Mouse (Mus musculus) forebrain, embryonic 14.5 days (tissue): ENCODE results near the gene Pced1b. TPM values are rescaled to one million over a fixed set of nuclear protein-coding genes. Genes with fewer than 3 reads are reported as not detected.

ENCODE experiments used
- ATAC-seq: fragments of 200-750 bp; cut with Nextera tagmentation; 2 replicates; pipeline ENCODE4 v1.8.0; 2017; ENCODE audit warnings: mild to moderate bottlenecking, moderate library complexity
- DNase-seq: peaks from one replicate; pipeline ENCODE4 v3.0.0-alpha.2; 2015; ENCODE audit warnings: low spot score
- H3K27ac ChIP-seq: fragments of 300-500 bp; sonication (generic); 2 replicates; pipeline ENCODE4 v1.5.1; 2014; ENCODE audit warnings: low read depth, mild to moderate bottlenecking, control low read depth, low read length, moderate library complexity
- H3K27me3 ChIP-seq: fragments of 300-500 bp; sonication (generic); replicated peaks from 2 replicates; pipeline ENCODE4 v1.6.1; 2014; ENCODE audit warnings: low read length, control low read depth, mixed read lengths; ENCODE audit not compliant: control insufficient read depth, insufficient read depth
- H3K36me3 ChIP-seq: fragments of 300-500 bp; sonication (generic); 2 replicates; pipeline ENCODE4 v1.6.1; 2014; ENCODE audit warnings: low read length, control low read depth; ENCODE audit not compliant: control insufficient read depth, insufficient read depth
- H3K4me1 ChIP-seq: fragments of 300-500 bp; sonication (generic); 2 replicates; pipeline ENCODE4 v1.6.1; 2014; ENCODE audit warnings: antibody characterized with exemption, low read length, control low read depth; ENCODE audit not compliant: control insufficient read depth, insufficient read depth
- H3K4me2 ChIP-seq: fragments of 300-500 bp; sonication (generic); 2 replicates; pipeline ENCODE4 v1.6.1; 2014; ENCODE audit warnings: mild to moderate bottlenecking, control low read depth, low read length
- H3K4me3 ChIP-seq: fragments of 300-500 bp; sonication (generic); 2 replicates; pipeline ENCODE4 v1.5.1; 2014; ENCODE audit warnings: low read depth, low read length, control low read depth
- H3K9ac ChIP-seq: fragments of 300-500 bp; sonication (generic); 2 replicates; pipeline ENCODE4 v1.6.1; 2014; ENCODE audit warnings: mild to moderate bottlenecking, low read length, control low read depth, moderate library complexity
- H3K9me3 ChIP-seq: fragments of 300-500 bp; sonication (generic); replicated peaks from 2 replicates; pipeline ENCODE4 v1.6.1; 2016; ENCODE audit warnings: low read length, control low read depth, mixed read lengths; ENCODE audit not compliant: control insufficient read depth
- WGBS: fragments of 180-500 bp; shearing (Covaris S2); extraction: QIAGEN DNeasy Blood & Tissue Kit; methylation state at CpG from one replicate; pipeline ENCODE4 v1.1.7; 2014; 5-methylcytosine and 5-hydroxymethylcytosine counted together
- polyA plus RNA-seq: library from polyadenylated mRNA; unstranded; fragments of >200 nt; fragmentation: Nextera tagmentation; extraction: Ambion mirVana; gene quantifications from 2 replicates; pipeline ENCODE4 v1.2.1, GENCODE M21; 2014

Pced1b gene
- polyA plus RNA-seq, 1 experiment from 2014 or later: 2.8 TPM

- ATAC-seq: no peak
- Histone ChIP-seq H3K4me3 (no peak overlapping the region), H3K36me3 (no peaks in the 10 kb centered on the region), H3K27me3 (no peaks in the 10 kb centered on the region), H3K4me2 (no peak overlapping the region), H3K9ac (no peak overlapping the region), H3K27ac (no peak overlapping the region), H3K9me3 (no peaks in the 10 kb centered on the region), H3K4me1 (no peaks in the 10 kb centered on the region)
- 92% methylated on average over 6 of the region's 6 CpGs for WGBS
- no peak for DNase-seq
Measured at GRCm38 (mm10) chr15:97431533-97431932, 184.6 kb downstream of the Pced1b start.

- Histone ChIP-seq H3K9me3 (no peaks in the 10 kb centered on the region), H3K4me2 (no peak overlapping the region), H3K27me3 (no peaks in the 10 kb centered on the region), H3K4me3 (no peak overlapping the region), H3K4me1 (no peaks in the 10 kb centered on the region), H3K27ac (no peak overlapping the region), H3K9ac (no peak overlapping the region), H3K36me3 (no peaks in the 10 kb centered on the region)
- DNase-seq (no peak), ATAC-seq (no peak)
- WGBS: 70% methylated on average over 4 of the region's 4 CpGs
Measured at GRCm38 (mm10) chr15:97432221-97432620, 185.3 kb downstream of the Pced1b start.

Other genes with a start within 250 kb of the Pced1b start
- gene Slc38a4, start 191.2 kb upstream of the Pced1b start, polyA plus RNA-seq: 4.6 and 5.7 TPM in 2 replicates
- 5.9 and 6.5 TPM in 2 replicates for gene Amigo2, start 180 bp downstream of the Pced1b start, polyA plus RNA-seq